Mouse (Mus musculus) lung, embryonic 16.5 days (tissue): Measurements from ENCODE around the gene Caly. TPM values are rescaled to one million over a fixed set of nuclear protein-coding genes. Genes with fewer than 3 reads are reported as not detected.

Experiments
- ATAC-seq: fragments of 200-750 bp; cut with Nextera tagmentation; 2 replicates; pipeline ENCODE4 v1.8.0; 2017; ENCODE audit warnings: low read depth, mild to moderate bottlenecking, moderate library complexity
- H3K27ac ChIP-seq: fragments of 300-500 bp; sonication (generic); 2 replicates; pipeline ENCODE4 v1.5.1; 2014; ENCODE audit warnings: mild to moderate bottlenecking, control low read depth, low read length
- H3K27me3 ChIP-seq: fragments of 300-500 bp; sonication (generic); 2 replicates; pipeline ENCODE4 v1.6.1; 2014; ENCODE audit warnings: low read depth, low read length, mixed read lengths; ENCODE audit not compliant: control insufficient read depth, insufficient read depth
- H3K36me3 ChIP-seq: fragments of 300-500 bp; sonication (generic); 2 replicates; pipeline ENCODE4 v1.6.1; 2014; ENCODE audit warnings: low read length; ENCODE audit not compliant: control insufficient read depth, insufficient read depth
- H3K4me1 ChIP-seq: fragments of 300-500 bp; sonication (generic); replicated peaks from 2 replicates; pipeline ENCODE4 v1.6.1; 2014; ENCODE audit warnings: low read length, mixed read lengths; ENCODE audit not compliant: control insufficient read depth, insufficient read depth
- H3K4me2 ChIP-seq: fragments of 300-500 bp; sonication (generic); 2 replicates; pipeline ENCODE4 v1.6.1; 2014; ENCODE audit warnings: low read depth, low read length, control low read depth
- H3K4me3 ChIP-seq: fragments of 300-500 bp; sonication (generic); 2 replicates; pipeline ENCODE4 v1.5.1; 2014; ENCODE audit warnings: mild to moderate bottlenecking, low read length, control low read depth
- H3K9ac ChIP-seq: fragments of 300-500 bp; sonication (generic); 2 replicates; pipeline ENCODE4 v1.6.1; 2014; ENCODE audit warnings: low read length, control low read depth
- H3K9me3 ChIP-seq: fragments of 300-500 bp; sonication (generic); 2 replicates; pipeline ENCODE4 v1.6.1; 2016; ENCODE audit warnings: low read length; ENCODE audit not compliant: control insufficient read depth
- WGBS: fragments of 180-500 bp; shearing (Covaris S2); extraction: QIAGEN DNeasy Blood & Tissue Kit; methylation state at CpG from one replicate; pipeline ENCODE4 v1.1.7; 2014; 5-methylcytosine and 5-hydroxymethylcytosine counted together
- polyA plus RNA-seq: library from polyadenylated mRNA; unstranded; fragments of >200 nt; fragmentation: Nextera tagmentation; extraction: Ambion mirVana; gene quantifications from 2 replicates; pipeline ENCODE4 v1.2.1, GENCODE M21; 2015

Caly gene
- 0.63 and 1.6 TPM in 2 replicates for polyA plus RNA-seq

GRCm38 (mm10) chr7:140082242-140082678, at the start of gene Caly:
Caly (minus strand) TSS chr7:140082548.
- H3K4me2 ChIP-seq: no peak within 1 kb of the TSS

GRCm38 (mm10) chr7:140127911-140128310, 45.6 kb upstream of the Caly start:
- H3K4me3 ChIP-seq: no peak overlapping the region
- peaks cover 11% of the 10 kb centered on the region for H3K4me1 ChIP-seq
- 65% methylated on average over 2 of the region's 2 CpGs for WGBS
- H3K9me3 ChIP-seq: no peaks in the 10 kb centered on the region
- no peak overlapping the region for H3K4me2 ChIP-seq
- H3K27ac ChIP-seq: no peak overlapping the region
- no peaks in the 10 kb centered on the region for H3K27me3 ChIP-seq
- H3K9ac ChIP-seq: no peak overlapping the region
- ATAC-seq: no peak
- peaks cover 8% of the 10 kb centered on the region for H3K36me3 ChIP-seq

More at GRCm38 (mm10) chr7:140082242-140082678, at the start of gene Caly:
- H3K9ac ChIP-seq: no peak within 1 kb of the TSS
- H3K9me3 ChIP-seq: no peaks in the 10 kb centered on the region
- H3K27me3 ChIP-seq: peaks cover 39% of the 10 kb centered on the region
- 4% methylated on average over 18 of the region's 18 CpGs for WGBS
- no peak within 1 kb of the TSS for H3K27ac ChIP-seq
- no peak for ATAC-seq
- no peaks in the 10 kb centered on the region; the same call in 1 of the 2 replicates for H3K4me1 ChIP-seq
- H3K4me3 ChIP-seq: no peak within 1 kb of the TSS
- no peaks in the 10 kb centered on the region for H3K36me3 ChIP-seq

- Histone ChIP-seq H3K27me3 (no peaks in the 10 kb centered on the region), H3K9me3 (no peaks in the 10 kb centered on the region), H3K36me3 (peaks cover 8% of the 10 kb centered on the region), H3K4me1 (peaks cover 11% of the 10 kb centered on the region), H3K27ac (no peak overlapping the region), H3K4me3 (0 out of 2 replicates have a peak overlapping the region, but pooled peaks have one; percentile 6), H3K4me2 (peak overlapping the region; percentile 25; the same call in 1 of the 2 replicates), H3K9ac (peak overlapping the region; percentile 32)
- no peak for ATAC-seq
- 82% methylated on average over 3 of the region's 3 CpGs for WGBS
These were observed 44.6 kb upstream of the Caly start for GRCm38 (mm10) chr7:140126934-140127333.

GRCm38 (mm10) chr7:140126022-140126350, 43.6 kb upstream of the Caly start:
- H3K27ac ChIP-seq: peak overlapping the region; percentile 81; the same call in 1 of the 2 replicates
- peak overlapping the region; percentile 90 for H3K4me3 ChIP-seq
- H3K36me3 ChIP-seq: peaks cover 8% of the 10 kb centered on the region
- H3K4me1 ChIP-seq: peaks cover 11% of the 10 kb centered on the region
- ATAC-seq: no peak; the same call in 1 of the 2 replicates
- H3K9me3 ChIP-seq: no peaks in the 10 kb centered on the region
- WGBS: 4% methylated on average over 5 of the region's 5 CpGs
- H3K4me2 ChIP-seq: peak overlapping the region; percentile 89
- peak overlapping the region; percentile 97 for H3K9ac ChIP-seq
- H3K27me3 ChIP-seq: no peaks in the 10 kb centered on the region

- Histone ChIP-seq H3K27ac (peak overlapping the region; percentile 81), H3K9ac (peak overlapping the region; percentile 97), H3K9me3 (no peaks in the 10 kb centered on the region), H3K4me3 (peak overlapping the region; percentile 90), H3K36me3 (peaks cover 6% of the 10 kb centered on the region), H3K27me3 (no peaks in the 10 kb centered on the region), H3K4me2 (peak overlapping the region; percentile 89), H3K4me1 (peaks cover 11% of the 10 kb centered on the region)
- 1% methylated on average over 35 of the region's 40 CpGs for WGBS
- ATAC-seq: peak; percentile 99
These were observed 43.1 kb upstream of the Caly start for GRCm38 (mm10) chr7:140125278-140126021.

- peaks cover 11% of the 10 kb centered on the region for H3K4me1 ChIP-seq
- H3K9me3 ChIP-seq: no peaks in the 10 kb centered on the region
- WGBS: 95% methylated on average over 1 of the region's 1 CpGs
- H3K27me3 ChIP-seq: no peaks in the 10 kb centered on the region
- H3K36me3 ChIP-seq: no peaks in the 10 kb centered on the region
- H3K4me3 ChIP-seq: no peak overlapping the region
- ATAC-seq: no peak
- no peak overlapping the region for H3K9ac ChIP-seq
- no peak overlapping the region for H3K27ac ChIP-seq
- H3K4me2 ChIP-seq: no peak overlapping the region
These were observed 42.0 kb upstream of the Caly start for GRCm38 (mm10) chr7:140124382-140124781.

GRCm38 (mm10) chr7:140122765-140123164, 40.4 kb upstream of the Caly start:
- no peak overlapping the region for H3K4me3 ChIP-seq
- no peak overlapping the region for H3K4me2 ChIP-seq
- WGBS: 24% methylated on average over 4 of the region's 4 CpGs
- no peak overlapping the region for H3K27ac ChIP-seq
- no peaks in the 10 kb centered on the region for H3K9me3 ChIP-seq
- no peaks in the 10 kb centered on the region for H3K36me3 ChIP-seq
- no peak overlapping the region for H3K9ac ChIP-seq
- peaks cover 11% of the 10 kb centered on the region for H3K4me1 ChIP-seq
- H3K27me3 ChIP-seq: no peaks in the 10 kb centered on the region
- ATAC-seq: no peak

- 49% methylated on average over 12 of the region's 13 CpGs for WGBS
- H3K9me3 ChIP-seq: no peaks in the 10 kb centered on the region
- H3K27ac ChIP-seq: no peak overlapping the region
- H3K36me3 ChIP-seq: no peaks in the 10 kb centered on the region
- no peak overlapping the region for H3K9ac ChIP-seq
- H3K27me3 ChIP-seq: no peaks in the 10 kb centered on the region
- no peak overlapping the region for H3K4me2 ChIP-seq
- no peak overlapping the region for H3K4me3 ChIP-seq
- H3K4me1 ChIP-seq: peaks cover 5% of the 10 kb centered on the region; the same call in 1 of the 2 replicates
- no peak for ATAC-seq
These were observed 39.1 kb upstream of the Caly start for GRCm38 (mm10) chr7:140121338-140121910.

- H3K27me3 ChIP-seq: no peaks in the 10 kb centered on the region
- H3K9ac ChIP-seq: no peak overlapping the region
- WGBS: 88% methylated on average over 2 of the region's 2 CpGs
- H3K36me3 ChIP-seq: no peaks in the 10 kb centered on the region
- no peak overlapping the region for H3K27ac ChIP-seq
- H3K4me3 ChIP-seq: no peak overlapping the region
- H3K9me3 ChIP-seq: no peaks in the 10 kb centered on the region
- ATAC-seq: no peak
- H3K4me2 ChIP-seq: no peak overlapping the region
- peaks cover 3% of the 10 kb centered on the region; the same call in 1 of the 2 replicates for H3K4me1 ChIP-seq
These were observed 38.1 kb upstream of the Caly start for GRCm38 (mm10) chr7:140120484-140120883.
